Mouse (Mus musculus) kidney, adult 2 months (tissue): Measurements from ENCODE around the gene Sval1.

ENCODE experiments used
- CTCF ChIP-seq: fragments of 200-500 bp; conservative IDR thresholded peaks from 2 replicates; pipeline ENCODE4 v1.5.1; 2011; ENCODE audit warnings: low read depth, mild to moderate bottlenecking, control low read depth, low read length, moderate library complexity, mixed read lengths; ENCODE audit not compliant: insufficient read depth, insufficient read length
- POLR2A ChIP-seq: fragments of 200-500 bp; IDR thresholded peaks from one replicate; pipeline ENCODE4 v1.6.1; 2011; ENCODE audit warnings: low read depth, low read length, control low read depth

GRCm38 (mm10) chr6:41967840-41968239 is 16.4 kb downstream of the Sval1 start, which contains the start of gene Sval3:
- no peak for TF ChIP-seq CTCF
- TF ChIP-seq POLR2A: no peak
